Mouse (Mus musculus) thymus, postnatal 10 days (tissue): ENCODE measurements at regions not wholly inside any gene's neighbourhood (a gene's known extent, or its start where the extent isn't known, plus 50 kb on each side); places are given as distances from the start of the nearest gene placed in this dataset.

ENCODE experiments used
- DNase-seq, 2 experiments: peaks; one replicate each; pipeline ENCODE4 v3.0.0; 2021; ENCODE audit warnings: low spot score in 2 of 2

GRCm38 (mm10) chr9:81312047-81312446 lies 321.6 kb downstream of the Htr1b start:
- DNase-seq = no peak

- no peak for DNase-seq
Observed at GRCm38 (mm10) chr9:81308532-81309191, 325.0 kb downstream of the Htr1b start.

GRCm38 (mm10) chr9:81305437-81306046 lies 328.1 kb downstream of the Htr1b start:
- no peak for DNase-seq

- no peak for DNase-seq
Observed at GRCm38 (mm10) chr9:81275751-81276150, 357.9 kb downstream of the Htr1b start.

GRCm38 (mm10) chr9:81275336-81275735 lies 358.3 kb downstream of the Htr1b start:
- no peak for DNase-seq

GRCm38 (mm10) chr9:81224957-81225356 lies 408.7 kb downstream of the Htr1b start:
- DNase-seq = peak; percentile 4 to 7

- DNase-seq = no peak
Observed at GRCm38 (mm10) chr9:81217938-81218337, 415.7 kb downstream of the Htr1b start.

- DNase-seq = no peak
Observed at GRCm38 (mm10) chr9:81215601-81216141, 418.0 kb downstream of the Htr1b start.

- no peak for DNase-seq
Observed at GRCm38 (mm10) chr9:81214692-81215091, 418.9 kb downstream of the Htr1b start.

GRCm38 (mm10) chr9:81192643-81193042 lies 441.0 kb downstream of the Htr1b start:
- DNase-seq = no peak
